Mouse (Mus musculus) gastrocnemius, postnatal 36 days (tissue): ENCODE measurements at regions not wholly inside any gene's neighbourhood (a gene's known extent, or its start where the extent isn't known, plus 50 kb on each side); places are given as distances from the start of the nearest gene placed in this dataset.

ENCODE experiments used
- DNase-seq, 2 experiments: peaks; one replicate each; pipeline ENCODE4 v3.0.0; 2022
- intact Hi-C: fragments of 180-260 bp; cut with DNase I; formaldehyde crosslinking; loops from one replicate; pipeline ENCODE4 v1.15.1; 2025

DNA sequence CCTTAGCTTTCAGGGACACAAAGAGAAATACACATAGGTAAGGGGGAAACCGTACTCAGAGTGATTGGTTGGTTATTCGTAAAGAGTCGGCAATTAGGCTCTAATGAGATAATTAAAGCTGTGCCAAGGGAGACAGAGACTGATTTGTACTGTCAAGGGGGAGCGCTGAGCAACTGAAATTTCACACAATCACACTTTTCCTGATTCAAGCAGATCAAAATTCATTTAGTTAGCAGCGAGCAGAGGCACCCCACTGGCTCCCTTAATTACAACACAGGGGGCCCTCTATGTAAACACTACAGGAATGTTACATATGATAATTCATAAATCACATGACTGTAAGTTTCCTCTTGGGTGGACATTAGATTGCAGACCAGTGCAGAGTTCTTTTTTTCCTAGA lies 180.5 kb downstream of the Phlda1 start:
- intact Hi-C loops = no loop called here
- DNase-seq = no peak

DNA sequence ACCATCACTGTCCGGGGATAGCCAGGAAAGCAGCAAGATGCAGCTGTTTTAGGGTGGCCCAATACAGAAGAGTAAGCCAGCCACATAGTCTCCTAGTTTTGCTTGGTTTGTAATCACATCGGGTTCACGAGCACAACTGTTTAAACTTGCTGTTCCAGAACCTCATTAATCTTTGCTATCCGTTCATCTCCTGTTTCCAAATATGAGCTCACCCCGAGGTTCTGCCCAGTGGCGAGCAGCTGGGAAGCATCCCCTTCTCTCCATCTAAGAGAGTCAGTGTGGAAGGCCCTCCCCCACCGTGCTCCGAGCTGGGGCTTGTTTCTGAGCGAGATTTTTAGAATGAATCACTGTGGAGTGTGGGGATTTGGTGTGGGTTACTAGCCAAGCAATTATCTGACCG lies 183.5 kb downstream of the Phlda1 start:
- intact Hi-C loops = no loop called here

DNA sequence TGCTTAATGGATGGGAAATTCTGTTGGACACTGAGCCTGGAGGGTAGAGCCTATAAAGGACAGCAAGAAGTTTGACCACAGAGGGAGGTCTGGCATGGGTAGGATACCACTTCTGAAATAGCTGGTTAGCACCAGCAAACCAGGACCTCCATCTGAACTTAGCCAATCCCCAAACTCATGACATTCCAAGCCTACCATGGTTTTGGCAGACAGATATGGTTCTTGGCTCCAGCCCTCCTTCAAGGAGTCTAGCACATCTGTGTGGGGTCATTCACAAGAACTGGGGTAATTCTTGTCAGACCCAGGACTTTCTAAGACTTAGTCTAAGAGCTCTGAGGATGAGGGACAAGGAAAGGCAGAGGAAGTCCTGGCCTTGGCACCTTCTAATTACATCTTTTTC lies 187.7 kb downstream of the Phlda1 start:
- no peak for DNase-seq
- intact Hi-C loops = no loop called here

More for the DNA sequence above, 183.5 kb downstream of the Phlda1 start:
- peak; percentile 47 to 69 for DNase-seq

DNA sequence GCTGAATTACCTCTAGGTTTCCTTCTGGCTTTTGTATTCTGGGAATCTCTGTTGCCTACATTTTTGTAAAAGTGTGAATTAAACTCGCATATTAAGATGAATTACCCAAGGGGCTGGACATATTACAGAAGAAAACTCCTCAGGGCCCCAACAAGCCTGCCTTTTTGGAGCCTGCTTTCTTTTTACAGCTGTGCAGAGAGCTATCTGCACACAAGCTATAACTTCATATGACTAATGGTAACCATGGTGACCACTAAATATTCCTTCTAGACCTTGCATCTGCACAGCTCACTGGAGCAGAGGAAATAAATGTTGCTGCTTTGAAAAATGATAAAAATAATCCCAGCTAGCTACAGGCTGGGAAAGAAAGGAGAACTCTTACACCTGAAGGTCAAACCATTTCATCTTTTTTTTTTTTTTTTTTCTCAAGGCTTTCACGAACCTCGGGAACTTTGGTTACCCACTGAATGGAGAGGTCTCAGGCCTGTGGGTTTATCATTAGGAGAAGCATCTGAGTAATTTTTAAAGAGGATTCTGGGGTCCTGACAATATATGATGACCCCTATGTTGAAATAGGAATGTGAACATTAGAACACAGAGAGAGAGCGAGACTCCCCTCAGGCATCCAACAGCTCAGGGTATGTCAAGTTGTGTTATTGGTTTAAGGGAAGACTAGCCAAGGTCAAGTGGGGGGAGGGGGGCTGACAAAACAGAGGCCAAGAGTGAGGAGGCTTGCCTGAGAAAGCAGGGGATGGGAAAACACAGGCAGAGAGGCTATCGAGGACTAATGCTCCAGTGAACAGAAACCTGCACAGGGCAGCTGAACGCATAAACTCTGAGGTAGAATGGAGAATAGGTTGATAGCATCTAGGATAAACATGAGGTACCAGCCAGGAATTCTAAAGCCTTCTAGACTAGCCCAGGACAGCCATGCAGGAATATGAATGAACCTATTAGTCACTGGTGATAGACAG lies 188.4 kb downstream of the Phlda1 start:
- intact Hi-C loops = no loop called here

DNA sequence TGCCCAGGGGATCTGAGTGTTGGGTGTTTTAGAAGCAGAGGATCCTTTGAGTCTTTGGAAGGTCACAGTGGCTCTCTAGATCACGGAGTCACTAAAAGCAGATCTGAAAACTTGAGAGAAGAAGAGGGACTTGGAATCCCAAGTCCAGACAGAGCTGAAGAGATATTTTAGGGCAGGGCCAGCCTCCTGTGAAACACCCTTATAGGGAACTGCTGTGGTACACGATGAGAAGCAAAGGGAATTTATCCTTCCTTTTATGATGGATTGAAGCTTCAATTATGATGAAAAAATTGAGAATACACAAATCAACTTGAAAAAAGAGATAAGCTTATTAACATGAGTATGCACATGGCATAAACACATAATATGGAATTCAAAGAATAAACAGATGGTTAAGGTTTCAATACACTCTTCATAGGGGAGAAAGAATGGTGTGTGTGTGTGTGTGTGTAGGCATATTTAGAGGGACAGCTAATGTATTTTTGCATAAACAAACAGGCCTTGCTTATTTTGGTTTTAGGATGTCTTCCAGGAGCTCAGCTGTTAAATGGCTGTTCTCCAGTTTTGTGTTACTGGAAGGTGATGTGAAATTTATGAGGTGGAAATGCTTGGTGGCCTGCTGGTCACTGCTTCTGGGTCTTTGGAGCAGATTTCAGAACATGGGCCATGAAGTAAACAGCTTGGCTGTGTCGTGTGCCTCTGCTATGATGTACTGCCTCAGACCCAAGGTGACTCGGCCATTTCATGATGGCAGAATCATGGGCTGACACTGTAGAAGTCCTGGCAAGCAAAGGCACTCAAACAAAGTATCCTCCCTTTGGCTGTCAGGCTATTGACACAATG lies 190.1 kb downstream of the Phlda1 start:
- DNase-seq = no peak
- intact Hi-C loops = no loop called here

More for the DNA sequence above, 188.4 kb downstream of the Phlda1 start:
- no peak for DNase-seq

DNA sequence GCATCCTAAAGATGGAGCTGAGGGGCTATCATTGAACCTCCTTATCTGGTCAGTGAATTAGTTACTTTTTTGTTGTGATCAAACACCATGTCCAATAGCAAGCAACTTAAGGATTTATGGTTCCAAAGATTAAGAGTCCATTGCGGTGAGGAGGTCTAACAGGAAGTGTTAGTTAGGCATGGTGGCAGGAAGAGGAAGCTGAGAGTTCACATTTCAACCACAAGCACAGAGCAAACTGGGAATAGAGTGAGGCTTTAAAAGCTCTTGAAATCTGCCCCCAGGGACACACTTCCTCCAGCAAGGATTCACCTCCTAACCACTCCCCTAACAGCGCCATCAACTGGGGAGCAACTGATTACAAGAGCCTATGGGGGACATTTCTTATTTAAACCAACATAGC lies 190.9 kb downstream of the Phlda1 start:
- intact Hi-C loops = no loop called here
- DNase-seq = no peak

DNA sequence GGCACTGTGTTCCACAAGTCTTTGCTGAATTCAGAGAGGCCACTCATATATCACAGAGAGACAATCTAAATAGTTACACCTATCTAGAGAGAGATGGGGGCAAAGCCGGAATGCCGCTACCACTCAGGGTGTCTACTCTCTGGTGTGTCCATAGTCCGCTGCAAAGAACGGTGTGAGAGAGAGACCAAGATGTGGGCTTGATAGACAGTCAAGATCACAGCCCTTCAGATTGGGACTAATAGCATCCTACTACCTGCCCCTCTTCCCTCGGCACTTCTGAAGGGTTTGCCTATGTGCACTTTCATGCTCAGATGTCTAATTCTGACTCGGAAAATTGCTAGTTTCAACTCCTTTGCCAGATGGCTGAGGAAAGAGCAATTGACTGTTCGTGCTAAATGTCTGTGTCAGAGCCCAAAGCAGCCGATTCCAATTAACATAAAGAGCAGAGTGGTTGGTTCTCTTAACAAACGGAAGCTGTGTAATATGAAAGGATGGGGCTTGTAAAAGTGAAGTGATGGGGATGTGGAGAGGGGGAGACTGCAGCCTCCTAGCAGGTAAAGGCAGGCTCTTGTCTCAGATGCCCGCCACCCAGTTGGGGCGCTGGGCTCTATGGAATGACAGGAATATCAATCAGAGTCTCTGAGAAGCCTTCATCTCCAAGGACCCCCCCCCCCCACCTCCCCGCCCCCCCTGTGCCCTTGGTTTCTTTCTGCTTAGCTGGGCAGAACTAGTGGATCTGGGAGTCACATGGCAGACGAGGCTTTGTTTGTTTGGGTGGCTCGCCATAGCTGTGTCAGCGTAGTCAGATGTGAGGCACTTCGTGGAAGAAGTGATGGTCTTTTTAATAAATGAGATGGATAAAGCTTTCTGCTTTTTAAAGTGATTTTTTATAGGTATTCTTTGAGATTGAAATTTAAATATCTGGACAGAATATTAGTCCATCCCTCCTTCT lies 193.7 kb downstream of the Phlda1 start:
- intact Hi-C loops = no loop called here
- DNase-seq = no peak

DNA sequence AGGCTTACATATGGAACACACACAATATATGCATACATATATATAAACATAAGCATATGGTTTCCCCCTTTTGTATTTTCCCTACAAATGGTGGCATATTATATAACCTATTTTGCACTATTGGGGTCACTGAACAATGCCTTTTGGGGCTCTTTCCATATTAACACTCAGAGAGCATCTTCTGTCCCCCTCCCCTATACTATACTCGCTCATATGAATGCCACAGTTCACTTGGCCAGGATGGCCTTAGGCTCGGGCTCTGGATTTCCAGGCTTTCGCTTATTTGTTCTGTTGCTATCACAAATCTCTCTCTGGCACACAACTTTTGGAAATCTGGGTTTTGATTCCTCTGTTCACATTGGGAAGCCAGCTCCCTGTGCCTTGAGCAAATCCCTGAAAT lies 194.5 kb downstream of the Phlda1 start:
- intact Hi-C loops = no loop called here
- DNase-seq = no peak

DNA sequence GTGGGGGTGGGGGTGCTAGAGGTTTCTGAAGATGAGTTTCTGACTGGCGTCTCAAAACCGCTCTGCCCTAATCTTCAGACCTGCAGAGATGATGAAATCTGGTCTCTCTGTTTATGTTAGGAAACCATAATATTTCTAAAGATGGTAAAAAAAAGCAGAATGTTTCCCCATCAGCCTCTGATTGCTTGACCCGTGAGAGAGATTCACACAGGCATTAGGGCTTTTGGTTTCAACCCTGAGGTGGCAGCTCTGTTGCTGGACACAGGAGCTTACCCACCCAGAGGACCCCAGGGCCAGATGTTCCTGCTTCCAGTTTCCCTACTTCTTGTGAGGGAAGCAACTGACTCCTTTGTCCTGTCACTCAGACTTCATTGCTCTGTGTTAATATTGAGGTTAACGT lies 195.1 kb downstream of the Phlda1 start:
- intact Hi-C loops = no loop called here
- DNase-seq = no peak

DNA sequence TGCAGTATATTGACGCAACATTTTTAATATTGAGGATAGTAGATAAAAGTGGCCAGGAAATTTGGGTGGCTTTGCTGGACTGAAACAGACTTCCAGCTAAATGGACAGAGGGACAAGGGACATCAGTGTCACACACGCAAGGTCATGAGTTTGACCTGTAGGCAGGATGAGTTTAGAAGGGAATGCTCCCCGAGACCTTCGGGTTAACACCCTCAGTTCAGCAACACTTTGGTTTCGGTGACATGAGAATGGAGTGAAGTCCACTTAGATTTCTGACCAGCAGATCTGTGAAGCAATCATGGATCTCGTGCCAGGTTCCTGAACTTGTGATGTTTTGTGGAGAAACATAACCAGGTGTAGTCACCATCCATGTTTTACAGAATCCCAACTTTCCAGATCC lies 196.3 kb downstream of the Phlda1 start:
- DNase-seq = no peak
- intact Hi-C loops = no loop called here

DNA sequence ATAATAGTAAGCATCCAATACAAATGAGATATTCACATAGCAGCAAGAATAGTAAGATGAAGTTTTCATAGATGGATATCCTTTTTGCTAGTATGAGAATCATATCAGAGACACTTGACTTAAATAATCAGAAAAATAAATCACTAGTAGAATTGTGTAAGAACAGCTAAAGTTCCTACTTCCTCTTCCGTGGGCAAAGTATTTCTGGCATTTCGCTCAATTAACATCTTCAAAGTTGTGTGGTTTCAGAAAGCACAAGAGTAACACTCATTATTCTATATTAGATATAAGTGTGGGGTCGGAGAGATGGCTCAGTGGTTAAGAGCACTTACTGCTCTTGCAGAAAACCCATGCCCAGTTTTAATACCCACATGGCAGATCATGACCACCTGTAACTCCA lies 197.4 kb downstream of the Phlda1 start:
- intact Hi-C loops = no loop called here
- no peak for DNase-seq

DNA sequence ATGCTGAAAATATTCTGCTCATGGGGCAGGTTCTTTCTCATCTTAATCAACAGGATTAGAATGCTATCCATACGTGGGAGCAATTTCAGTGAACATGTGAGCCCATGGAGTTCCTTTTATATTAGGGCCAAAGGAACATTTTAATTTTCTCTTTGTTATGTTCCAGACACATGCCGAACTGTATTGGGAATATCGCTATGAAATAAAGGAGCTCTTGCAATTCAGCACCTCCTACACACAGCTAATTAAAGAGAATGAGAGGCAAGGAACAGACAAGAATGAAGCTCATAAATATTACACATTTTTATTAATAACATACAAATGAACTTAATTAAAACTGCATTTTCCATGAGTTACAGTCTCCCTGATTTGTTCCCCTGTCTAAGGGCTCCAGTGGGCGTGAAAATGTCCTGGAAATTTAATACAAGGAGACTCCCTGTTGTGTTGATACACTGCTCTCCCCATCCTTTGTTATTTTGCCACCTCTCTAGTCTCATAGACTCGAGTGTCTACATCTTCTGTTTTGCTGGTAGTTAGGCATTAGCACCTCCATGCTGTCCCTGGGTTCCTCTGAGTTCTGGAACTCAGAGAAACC lies 205.5 kb downstream of the Phlda1 start:
- intact Hi-C loops = no loop called here

DNA sequence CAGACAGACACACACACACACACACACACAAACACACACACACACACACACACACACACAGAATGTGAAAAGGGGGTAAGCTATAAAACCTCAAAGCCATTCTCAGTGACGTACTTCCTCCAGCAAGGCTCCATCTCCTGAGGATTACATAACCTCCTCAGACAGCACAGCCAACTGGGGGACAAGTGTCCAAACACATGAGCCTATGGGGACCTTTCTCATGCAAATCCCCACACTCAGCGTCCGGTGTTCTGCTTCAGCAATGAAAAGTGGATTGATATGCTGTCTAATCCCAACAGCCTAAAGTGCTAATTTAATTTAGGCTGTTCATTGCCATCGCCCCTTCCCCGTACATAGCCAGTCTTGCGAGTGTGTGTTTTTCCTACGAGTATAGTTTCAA lies 206.9 kb downstream of the Phlda1 start:
- intact Hi-C loops = no loop called here

More for the DNA sequence above, 205.5 kb downstream of the Phlda1 start:
- DNase-seq = no peak

DNA sequence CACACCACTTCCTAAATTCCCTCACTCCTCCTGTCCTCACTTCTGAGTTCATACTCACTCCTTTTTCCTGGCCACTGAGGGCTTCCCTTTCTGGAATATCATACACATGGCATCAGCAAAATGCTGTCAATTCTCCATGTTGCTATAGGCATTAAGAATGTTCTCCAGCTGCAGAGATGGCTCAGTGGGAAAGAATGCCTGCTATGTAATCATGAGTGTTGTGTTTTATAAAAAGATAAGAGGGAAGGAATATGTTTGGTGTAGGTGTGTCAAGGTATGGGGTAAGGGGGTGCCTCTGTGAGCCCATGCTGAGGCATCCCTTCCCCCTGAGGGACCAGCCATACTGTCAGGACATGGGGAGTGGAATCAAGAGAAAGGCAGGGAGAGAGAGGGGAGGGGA lies 207.6 kb downstream of the Phlda1 start:
- no peak for DNase-seq
- intact Hi-C loops = no loop called here

More for the DNA sequence above, 206.9 kb downstream of the Phlda1 start:
- DNase-seq = no peak

DNA sequence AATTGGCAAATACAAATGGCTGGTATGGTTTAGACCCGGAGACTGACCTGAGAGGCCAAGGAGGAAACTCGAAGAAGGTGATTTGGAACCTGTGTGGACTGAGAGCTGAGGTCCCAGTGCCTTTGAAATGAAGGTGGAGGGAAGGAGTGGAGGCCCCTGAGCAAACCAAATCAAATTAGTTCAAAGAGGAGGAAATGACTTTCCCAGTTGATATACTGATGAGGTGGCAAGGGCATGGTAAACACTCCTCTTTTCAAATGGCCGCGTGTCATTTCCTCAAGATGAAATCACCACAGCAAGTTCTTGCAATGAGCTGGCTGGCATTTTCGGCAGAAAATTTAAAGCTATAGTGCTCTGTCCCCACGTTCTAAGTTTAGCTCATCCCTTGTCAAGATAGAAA lies 209.1 kb downstream of the Phlda1 start:
- DNase-seq = no peak
- intact Hi-C loops = no loop called here

DNA sequence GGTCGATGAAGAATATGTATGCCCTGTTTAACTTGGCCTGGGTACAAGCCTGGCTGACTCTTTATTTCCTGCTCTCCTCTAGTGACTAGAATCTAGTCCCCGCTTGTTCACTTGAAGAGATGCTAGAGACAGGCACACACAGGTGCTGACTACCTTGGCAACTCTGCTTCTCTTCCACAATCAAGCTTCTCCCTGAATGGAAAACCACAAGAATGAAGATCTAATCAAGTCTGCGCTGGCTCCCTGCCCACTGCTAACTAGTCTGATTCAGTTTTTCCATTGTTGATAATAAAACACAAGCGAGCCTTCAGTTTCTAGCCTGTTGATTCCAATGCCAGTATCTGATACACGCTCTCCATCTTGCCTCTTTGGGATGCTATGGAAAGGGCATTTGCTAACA lies 213.5 kb downstream of the Phlda1 start:
- intact Hi-C loops = no loop called here
- DNase-seq = no peak

DNA sequence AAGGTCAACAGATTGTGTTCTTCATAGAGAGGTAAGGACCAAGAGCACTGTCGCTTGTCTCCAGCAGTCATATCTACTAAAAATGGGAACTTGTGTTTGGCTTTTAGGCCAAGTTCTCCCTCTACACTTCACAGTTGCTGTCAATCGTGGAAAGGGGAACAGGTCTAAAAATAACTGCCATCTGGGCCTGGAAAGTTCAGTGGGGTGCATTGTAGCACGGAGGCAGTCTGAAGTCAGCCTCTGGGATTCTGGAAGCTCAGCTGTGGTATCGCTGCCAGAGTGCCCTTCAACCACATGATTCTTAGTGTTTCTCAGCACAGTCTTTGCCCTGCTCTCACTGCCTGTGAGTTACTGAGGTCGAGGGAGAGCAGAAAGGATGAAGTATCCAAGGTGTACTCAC lies 215.0 kb downstream of the Phlda1 start:
- intact Hi-C loops = no loop called here
- DNase-seq = no peak

DNA sequence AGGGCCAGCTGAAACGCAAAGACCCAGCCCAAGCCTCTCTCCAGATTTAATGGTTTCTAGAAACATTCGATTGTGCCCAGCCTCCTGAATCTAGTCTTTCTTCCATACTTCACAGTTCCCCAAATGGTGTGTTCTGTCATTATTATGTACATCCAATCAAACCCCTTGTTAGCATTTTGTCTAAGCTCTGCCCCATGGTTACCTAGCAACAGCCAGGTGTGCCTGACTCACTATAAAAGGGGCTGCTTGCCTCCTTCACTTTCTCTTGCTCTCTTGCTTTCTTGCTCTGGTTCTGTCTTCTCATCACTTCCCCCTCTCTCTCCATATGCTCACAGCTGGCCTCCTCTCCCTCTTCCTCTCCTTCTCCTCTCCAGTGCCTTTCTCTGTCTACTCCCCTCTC lies 217.8 kb downstream of the Phlda1 start:
- intact Hi-C loops = no loop called here
- DNase-seq = no peak

DNA sequence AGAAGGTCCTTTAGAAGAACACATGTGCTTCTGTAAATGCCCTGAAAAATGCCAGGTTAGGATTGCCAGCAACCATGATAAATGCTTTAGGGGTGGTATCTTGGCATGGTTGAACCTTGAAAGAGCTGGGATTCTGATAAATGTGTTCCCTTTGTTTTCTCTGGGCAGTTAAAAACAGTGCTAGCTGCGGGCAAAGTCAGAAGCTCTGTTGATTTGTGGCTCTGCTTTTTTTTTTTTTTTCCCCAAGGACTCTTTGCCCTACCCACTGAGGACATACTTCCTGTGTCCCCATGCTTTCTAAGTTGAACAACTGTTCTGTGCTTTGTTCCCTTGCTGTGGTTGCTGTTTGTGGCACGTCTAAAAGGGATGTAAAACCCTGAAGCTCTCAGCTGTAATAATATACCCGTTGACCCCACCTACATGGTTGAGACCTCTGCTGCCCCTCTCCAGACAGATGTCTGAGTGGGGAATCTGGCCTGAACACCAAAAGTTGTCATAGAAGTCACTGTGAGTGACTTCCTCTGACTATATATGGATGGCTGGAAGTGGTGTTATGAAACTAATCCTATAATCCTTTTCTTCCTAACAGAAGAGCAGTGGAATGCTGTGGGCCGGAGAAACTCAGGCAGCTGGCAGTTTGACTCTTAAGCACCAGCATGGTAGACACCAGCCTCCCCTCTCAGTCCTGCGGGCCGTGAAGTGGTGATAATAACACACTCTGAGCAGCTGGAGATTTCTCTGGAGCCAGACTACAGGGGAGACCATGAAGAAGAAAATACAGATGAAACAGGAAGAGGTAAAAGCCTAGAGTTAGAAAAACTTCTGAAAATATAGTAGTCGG lies 218.7 kb downstream of the Phlda1 start:
- intact Hi-C loops = no loop called here
- no peak for DNase-seq
